Mouse (Mus musculus): ENCODE data around the gene Rasgrp4.
"Not testable (repeated sequence)": the region's sequence is repeated elsewhere in the genome, so short reads cannot be mapped to it uniquely, and the experiment has no call there.

Gene Rasgrp4

GRCm38 (mm10) chr7:29134693-29135386 lies at the start of gene Rasgrp4:
TSS of gene Rasgrp4 (plus strand) at chr7:29134851.
- DNase-seq (ENCODE audit: low read depth, low spot score), result no peak

DNA sequence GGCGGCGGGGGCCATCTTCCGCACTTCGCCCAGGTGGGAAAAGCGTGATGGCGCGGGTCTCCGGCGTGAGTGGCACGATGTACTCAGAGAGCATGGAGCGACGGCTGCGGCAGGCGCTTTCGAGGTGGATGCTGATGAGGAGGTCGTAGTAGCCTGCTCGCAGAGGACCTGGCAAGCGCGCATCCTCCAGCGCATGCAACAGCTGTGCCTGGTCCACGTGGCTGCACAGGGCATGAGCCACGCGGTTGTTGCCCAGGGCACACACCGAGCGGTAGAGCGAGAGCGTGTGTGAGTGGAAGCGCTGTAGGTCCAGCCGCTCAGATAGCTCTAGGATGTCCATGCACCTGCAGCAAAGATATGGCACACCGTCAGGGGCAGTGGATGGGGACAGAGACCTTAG lies 48.7 kb upstream of the Rasgrp4 start:
- DNase-seq (ENCODE audit: low read depth, low spot score), result no peak

GRCm38 (mm10) chr7:29086902-29087301 lies 47.7 kb upstream of the Rasgrp4 start:
- DNase-seq (ENCODE audit: low read depth, low spot score), result no peak

DNA sequence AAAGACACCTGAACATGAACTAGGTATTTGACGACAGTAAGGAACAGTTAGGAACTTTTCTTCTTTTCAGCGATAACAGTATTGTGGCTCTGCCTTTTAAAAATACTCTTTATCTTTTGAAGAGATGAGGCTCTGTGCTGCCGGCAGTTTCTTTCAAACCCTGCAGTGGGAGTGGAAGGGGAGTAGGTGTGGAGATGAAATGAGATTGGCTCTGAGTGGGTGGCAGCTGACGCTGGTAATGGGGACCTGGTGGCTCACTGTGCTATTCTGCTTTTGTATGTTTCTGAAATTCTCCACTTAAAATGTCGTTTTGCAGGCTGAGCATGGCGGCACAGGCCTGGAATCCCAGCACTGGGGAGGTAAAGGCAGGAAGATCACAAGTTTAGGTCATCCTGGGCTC lies 45.8 kb upstream of the Rasgrp4 start:
- no peak for DNase-seq (ENCODE audit: low read depth, low spot score)

- no peak for DNase-seq (ENCODE audit: low read depth, low spot score)
Measured at GRCm38 (mm10) chr7:29097131-29097530, 37.5 kb upstream of the Rasgrp4 start.

DNA sequence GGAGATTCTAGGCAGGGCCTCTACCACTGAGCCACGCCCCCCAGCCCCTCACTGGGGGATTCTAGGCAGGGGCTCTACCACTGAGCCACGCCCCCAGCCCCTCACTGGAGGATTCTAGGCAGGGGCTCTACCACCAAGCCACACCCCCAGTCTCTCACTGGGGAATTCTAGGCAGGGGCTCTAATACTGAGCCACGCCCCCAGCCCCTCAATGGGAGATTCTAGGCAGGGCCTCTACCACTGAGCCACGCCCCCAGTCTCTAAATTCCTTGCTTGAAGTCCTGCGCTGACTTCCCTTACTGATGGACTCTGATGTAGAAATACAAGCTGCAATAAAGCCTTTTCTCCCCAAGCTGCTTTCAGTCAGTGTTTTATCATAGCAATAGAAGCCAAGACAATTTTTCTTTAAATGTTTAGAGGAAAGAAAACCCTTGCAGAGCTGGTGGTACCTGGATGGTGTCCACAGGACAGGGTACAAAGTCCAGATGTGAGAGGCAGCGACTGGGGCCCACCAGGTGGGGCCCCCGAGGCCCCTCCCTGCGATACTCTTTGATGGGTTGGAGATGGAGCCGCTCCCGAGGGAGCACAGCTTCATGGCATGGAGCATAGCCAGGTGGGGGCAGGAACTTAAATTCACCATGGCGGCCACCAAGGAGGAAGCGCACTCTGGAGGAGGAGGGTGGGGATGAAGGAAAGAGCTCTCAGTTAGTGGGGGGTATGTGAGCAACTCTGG lies 33.2 kb upstream of the Rasgrp4 start:
- no peak for DNase-seq (ENCODE audit: low read depth, low spot score)

DNA sequence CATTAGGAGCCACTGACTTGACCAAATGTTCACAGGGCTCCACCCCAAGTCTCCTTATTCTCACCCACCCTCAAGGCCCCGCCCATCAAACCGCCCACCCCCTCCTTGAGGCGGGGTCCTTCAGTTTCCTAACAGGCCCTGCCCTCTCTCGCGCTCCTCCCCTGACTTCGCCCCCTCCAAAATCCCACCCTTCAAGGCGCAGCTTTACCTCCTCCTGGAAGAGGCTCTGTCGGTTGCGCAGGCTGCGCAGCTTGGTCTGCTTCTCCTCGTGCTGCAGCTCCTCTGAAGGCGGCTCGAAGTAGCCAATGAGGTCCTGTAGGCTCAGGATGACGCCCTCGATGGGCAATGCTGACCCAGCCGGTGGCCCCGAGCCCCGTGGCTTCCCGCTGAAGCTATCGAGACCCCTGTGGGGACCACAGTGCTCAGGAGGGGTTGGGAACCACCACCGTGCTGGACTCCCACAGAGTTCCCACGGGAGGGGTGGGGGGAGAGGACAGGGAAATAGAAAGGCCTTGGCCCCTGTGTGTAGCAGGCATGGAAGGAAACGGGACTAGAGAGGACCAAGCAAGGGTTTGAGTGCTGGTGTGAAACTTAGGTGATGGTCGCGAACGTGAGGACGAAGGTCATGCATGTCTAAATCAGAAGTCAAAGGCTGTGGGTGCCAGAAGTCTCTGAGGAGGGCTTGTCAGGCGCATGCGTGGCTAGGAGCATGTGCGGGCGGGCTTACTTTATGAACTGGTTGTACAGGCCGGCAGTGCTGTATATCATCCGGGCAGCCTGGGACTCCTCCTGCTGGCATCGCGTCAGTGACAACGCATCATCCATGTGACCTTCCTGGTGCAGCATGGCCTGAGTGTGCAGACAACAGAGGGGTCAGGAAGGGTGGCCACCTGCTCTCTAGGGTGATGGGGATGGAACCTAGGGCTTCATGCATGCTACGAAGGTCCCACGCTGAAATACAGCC lies 25.4 kb upstream of the Rasgrp4 start:
- peak; percentile 54 for DNase-seq (ENCODE audit: low read depth, low spot score)

GRCm38 (mm10) chr7:29118142-29118851 lies 16.4 kb upstream of the Rasgrp4 start:
- DNase-seq (ENCODE audit: low read depth, low spot score), result no peak

DNA sequence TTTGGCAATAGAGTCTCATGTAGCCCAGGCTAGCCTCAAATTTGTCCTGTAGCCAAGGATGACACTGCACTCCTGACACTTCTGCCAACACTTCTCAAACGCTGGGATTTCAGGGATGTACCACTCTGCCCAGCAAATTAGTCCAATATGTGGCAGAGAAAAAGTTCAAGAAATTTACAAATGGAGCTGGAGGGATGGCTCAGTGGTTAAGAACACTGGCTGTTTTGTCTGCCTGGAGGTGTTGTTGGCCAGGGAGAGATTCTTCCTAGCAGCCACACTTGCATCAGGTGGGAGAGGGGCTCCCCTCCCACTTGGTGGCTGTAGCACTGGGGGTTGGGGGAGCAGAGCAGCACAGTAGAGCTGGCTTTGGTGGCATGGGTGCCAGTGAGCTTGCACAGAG lies 15.1 kb upstream of the Rasgrp4 start:
- DNase-seq (ENCODE audit: low read depth, low spot score), result no peak

DNA sequence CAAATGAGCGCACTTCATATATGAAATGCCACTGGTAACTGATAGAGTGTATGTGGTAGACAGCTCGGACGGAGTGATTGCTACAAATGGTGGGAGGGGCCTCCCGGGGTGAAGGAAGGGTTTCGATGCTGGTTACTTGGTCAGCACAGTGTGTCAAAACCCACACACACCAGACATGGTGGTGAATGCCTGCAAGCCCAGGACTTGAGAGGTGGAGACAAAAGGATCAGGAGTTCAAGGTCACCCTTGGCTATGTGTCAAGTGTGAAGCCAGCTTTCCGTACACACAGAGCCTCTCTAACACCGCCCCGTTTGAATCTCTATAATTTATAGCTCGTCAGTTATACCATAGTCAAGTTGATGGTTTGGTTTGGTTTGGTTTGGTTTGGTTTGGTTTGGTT lies 11.8 kb upstream of the Rasgrp4 start:
- DNase-seq (ENCODE audit: low read depth, low spot score), result no peak

- DNase-seq (ENCODE audit: low read depth, low spot score), result no peak
Measured at GRCm38 (mm10) chr7:29123531-29124358, 10.9 kb upstream of the Rasgrp4 start.

GRCm38 (mm10) chr7:29124970-29125369 lies 9.7 kb upstream of the Rasgrp4 start, which contains the start of gene Ryr1:
TSS of gene Ryr1 (minus strand) at chr7:29125179.
- DNase-seq (ENCODE audit: low read depth, low spot score), result peak; percentile 68

GRCm38 (mm10) chr7:29126173-29126915 lies 8.3 kb upstream of the Rasgrp4 start:
- DNase-seq (ENCODE audit: low read depth, low spot score), result peak; percentile 52

GRCm38 (mm10) chr7:29128725-29129124 lies 5.9 kb upstream of the Rasgrp4 start:
- DNase-seq (ENCODE audit: low read depth, low spot score), result no peak

DNA sequence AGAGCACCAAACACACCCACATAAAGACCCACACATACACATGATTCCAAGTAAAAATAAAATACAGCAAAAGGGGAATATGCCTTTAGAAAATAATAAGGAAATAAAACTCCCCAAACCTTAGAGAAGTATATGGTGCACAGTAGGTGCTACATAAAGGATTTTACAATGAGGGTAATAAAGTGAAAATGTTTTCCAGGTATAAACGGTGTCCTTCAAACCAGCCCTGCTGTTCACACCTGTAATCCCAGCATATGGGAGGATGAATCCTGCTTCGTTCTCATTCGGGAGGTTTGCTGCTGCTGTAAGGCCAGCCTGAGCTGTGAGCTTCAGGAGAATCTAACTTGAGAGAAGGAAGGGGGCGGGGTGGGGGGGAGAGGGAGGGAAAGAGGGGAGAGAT lies 421 bp upstream of the Rasgrp4 start:
- DNase-seq (ENCODE audit: low read depth, low spot score), result no peak

DNA sequence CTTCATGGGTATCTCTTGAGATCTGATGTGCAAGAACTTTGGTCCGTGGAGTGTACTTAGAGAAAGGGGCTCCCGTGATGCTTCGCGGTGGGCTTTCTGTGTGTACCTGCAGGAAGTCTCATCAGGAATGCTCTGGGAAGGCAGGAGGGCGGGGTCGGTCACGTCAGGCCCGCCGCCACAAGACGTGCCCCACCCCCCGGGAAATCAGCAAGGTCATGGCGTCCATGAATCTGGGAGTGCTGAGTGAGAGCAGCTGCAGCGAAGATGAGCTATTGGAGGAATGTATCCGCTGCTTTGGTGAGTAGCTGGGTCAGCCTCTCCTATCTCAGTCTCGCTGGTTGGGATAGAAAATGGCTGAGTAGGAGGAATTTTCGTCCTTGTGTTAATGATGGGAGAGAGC lies 2.8 kb downstream of the Rasgrp4 start:
- no peak for DNase-seq (ENCODE audit: low read depth, low spot score)

- not testable (repeated sequence) for DNase-seq (ENCODE audit: low read depth, low spot score)
Measured at GRCm38 (mm10) chr7:29139237-29139636, 4.6 kb downstream of the Rasgrp4 start.

GRCm38 (mm10) chr7:29141416-29141815 lies 6.8 kb downstream of the Rasgrp4 start:
- no peak for DNase-seq (ENCODE audit: low read depth, low spot score)

- DNase-seq (ENCODE audit: low read depth, low spot score), result no peak
Measured at GRCm38 (mm10) chr7:29144006-29144405, 9.4 kb downstream of the Rasgrp4 start.
